Mouse (Mus musculus): ENCODE data around the gene Gm12355. TPM values are rescaled to one million over a fixed set of nuclear protein-coding genes. Genes with fewer than 3 reads are reported as not detected.
"Not testable (repeated sequence)": the region's sequence is repeated elsewhere in the genome, so short reads cannot be mapped to it uniquely, and the experiment has no call there.

Gene Gm12355
- polyA plus RNA-seq, 1 experiment from 2014 or later = 0.94 TPM

- H3K27ac ChIP-seq (ENCODE audit: low read length); H3K27me3 ChIP-seq (ENCODE audit: control insufficient read depth, insufficient read depth, low read length); H3K9me3 ChIP-seq (ENCODE audit: control insufficient read depth, low read depth, low read length); H3K4me1 ChIP-seq (ENCODE audit: control insufficient read depth, insufficient read depth, low read length); H3K4me2 ChIP-seq (replicated peaks; ENCODE audit: low read depth, low read length); H3K36me3 ChIP-seq (ENCODE audit: control insufficient read depth, insufficient read depth, low read length); H3K4me3 ChIP-seq (ENCODE audit: low read depth, low read length); ATAC-seq (ENCODE audit: insufficient number of reproducible peaks, insufficient read depth, low FRiP score, low read depth); H3K9ac ChIP-seq (replicated peaks; ENCODE audit: low read depth, low read length): not testable (repeated sequence)
- 17% methylated on average over 7 of the region's 7 CpGs for WGBS
Observed at GRCm38 (mm10) chr11:98655076-98655475, 29.6 kb upstream of the Gm12355 start.

GRCm38 (mm10) chr11:98646459-98646858 is 21.0 kb upstream of the Gm12355 start, which contains the start of gene Gsdma2:
Gsdma2 (plus strand) TSS chr11:98646759.
- Histone ChIP-seq H3K36me3 (ENCODE audit: control insufficient read depth, insufficient read depth, low read length) (no peaks in the 10 kb centered on the region), H3K9me3 (ENCODE audit: control insufficient read depth, low read depth, low read length) (no peaks in the 10 kb centered on the region), H3K4me3 (ENCODE audit: low read depth, low read length) (no peak within 1 kb of the TSS), H3K27me3 (ENCODE audit: control insufficient read depth, insufficient read depth, low read length) (0 out of 2 replicates have a peak, but pooled peaks cover 2% of the 10 kb centered on the region), H3K4me2 (replicated peaks; ENCODE audit: low read depth, low read length) (no peak within 1 kb of the TSS), H3K4me1 (ENCODE audit: control insufficient read depth, insufficient read depth, low read length) (no peaks in the 10 kb centered on the region), H3K9ac (replicated peaks; ENCODE audit: low read depth, low read length) (no peak within 1 kb of the TSS), H3K27ac (ENCODE audit: low read length) (no peak within 1 kb of the TSS)
- 47% methylated on average over 2 of the region's 2 CpGs for WGBS
- no peak for ATAC-seq (ENCODE audit: insufficient number of reproducible peaks, insufficient read depth, low FRiP score, low read depth)

DNA sequence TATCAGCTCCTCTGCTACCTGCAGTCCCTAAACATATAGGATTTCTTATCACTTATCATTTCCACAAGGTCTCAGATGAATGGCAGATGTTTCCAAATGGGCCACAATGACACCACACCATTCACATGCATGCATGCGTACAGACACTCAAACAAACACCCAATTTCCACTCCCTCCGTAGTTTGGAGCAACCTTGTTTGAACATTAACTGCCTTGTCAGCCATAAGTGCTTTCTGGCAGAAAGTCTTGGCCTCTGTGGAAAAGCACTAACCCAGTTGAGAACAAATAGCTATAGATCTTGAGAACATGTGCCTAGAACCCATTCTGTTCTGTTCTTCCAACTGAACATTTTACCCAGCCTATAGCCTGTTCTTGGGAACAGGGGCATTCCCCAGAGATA is 20.5 kb upstream of the Gm12355 start:
- no peaks in the 10 kb centered on the region for H3K36me3 ChIP-seq (ENCODE audit: control insufficient read depth, insufficient read depth, low read length)
- H3K4me3 ChIP-seq (ENCODE audit: low read depth, low read length) = no peak overlapping the region
- H3K9me3 ChIP-seq (ENCODE audit: control insufficient read depth, low read depth, low read length) = no peaks in the 10 kb centered on the region
- H3K4me1 ChIP-seq (ENCODE audit: control insufficient read depth, insufficient read depth, low read length) = no peaks in the 10 kb centered on the region
- 0 out of 2 replicates have a peak, but pooled peaks cover 2% of the 10 kb centered on the region for H3K27me3 ChIP-seq (ENCODE audit: control insufficient read depth, insufficient read depth, low read length)
- H3K27ac ChIP-seq (ENCODE audit: low read length) = no peak overlapping the region
- 64% methylated on average over 2 of the region's 2 CpGs for WGBS
- no peak overlapping the region for H3K9ac ChIP-seq (replicated peaks; ENCODE audit: low read depth, low read length)
- no peak overlapping the region for H3K4me2 ChIP-seq (replicated peaks; ENCODE audit: low read depth, low read length)
- ATAC-seq (ENCODE audit: insufficient number of reproducible peaks, insufficient read depth, low FRiP score, low read depth) = no peak

DNA sequence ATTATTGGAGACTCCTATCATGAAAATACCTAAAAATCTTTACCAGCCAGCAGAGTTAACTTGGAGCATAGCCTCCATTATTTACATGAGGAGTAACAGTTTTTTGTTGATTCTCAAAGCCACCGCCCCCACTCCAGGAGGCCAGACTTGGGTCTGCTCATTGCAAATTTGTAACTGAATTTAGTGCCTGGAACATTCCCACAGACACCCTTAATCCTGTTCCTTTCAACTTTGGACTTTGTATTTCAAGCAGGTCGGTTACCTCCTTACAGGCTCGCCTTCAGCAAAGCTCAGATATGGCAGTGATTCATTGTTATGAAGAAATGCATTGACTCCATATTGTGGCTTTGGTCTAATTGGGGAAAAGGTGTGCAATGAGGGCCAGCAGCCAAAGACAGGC is 19.3 kb upstream of the Gm12355 start:
- Histone ChIP-seq H3K27ac (ENCODE audit: low read length) (no peak overlapping the region), H3K36me3 (ENCODE audit: control insufficient read depth, insufficient read depth, low read length) (no peaks in the 10 kb centered on the region), H3K27me3 (ENCODE audit: control insufficient read depth, insufficient read depth, low read length) (no peaks in the 10 kb centered on the region), H3K4me3 (ENCODE audit: low read depth, low read length) (no peak overlapping the region), H3K9me3 (ENCODE audit: control insufficient read depth, low read depth, low read length) (no peaks in the 10 kb centered on the region), H3K9ac (replicated peaks; ENCODE audit: low read depth, low read length) (no peak overlapping the region), H3K4me1 (ENCODE audit: control insufficient read depth, insufficient read depth, low read length) (no peaks in the 10 kb centered on the region), H3K4me2 (replicated peaks; ENCODE audit: low read depth, low read length) (no peak overlapping the region)
- WGBS = 73% methylated on average over 3 of the region's 3 CpGs
- ATAC-seq (ENCODE audit: insufficient number of reproducible peaks, insufficient read depth, low FRiP score, low read depth) = no peak

DNA sequence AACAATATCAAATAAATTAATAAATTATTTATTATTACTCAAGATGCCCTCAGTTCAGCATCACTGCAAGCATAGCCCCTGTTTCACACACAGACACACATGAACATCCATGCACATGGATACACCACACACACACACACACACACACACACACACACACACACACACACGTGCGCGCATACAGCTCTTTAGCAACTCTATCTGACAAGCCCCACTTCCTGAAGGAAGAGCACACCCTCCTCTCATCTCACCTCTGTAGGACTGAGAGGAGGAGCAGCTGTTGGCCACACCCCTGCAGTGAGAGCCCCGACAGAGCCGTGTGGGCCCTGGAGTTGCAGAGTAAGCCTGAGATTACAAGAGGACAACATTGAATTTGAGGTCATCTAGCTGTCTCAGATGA is 14.6 kb upstream of the Gm12355 start:
- Histone ChIP-seq H3K9me3 (ENCODE audit: control insufficient read depth, low read depth, low read length) (no peaks in the 10 kb centered on the region), H3K4me1 (ENCODE audit: control insufficient read depth, insufficient read depth, low read length) (no peaks in the 10 kb centered on the region), H3K36me3 (ENCODE audit: control insufficient read depth, insufficient read depth, low read length) (no peaks in the 10 kb centered on the region), H3K9ac (replicated peaks; ENCODE audit: low read depth, low read length) (no peak overlapping the region), H3K4me2 (replicated peaks; ENCODE audit: low read depth, low read length) (no peak overlapping the region), H3K27ac (ENCODE audit: low read length) (no peak overlapping the region), H3K4me3 (ENCODE audit: low read depth, low read length) (no peak overlapping the region), H3K27me3 (ENCODE audit: control insufficient read depth, insufficient read depth, low read length) (no peaks in the 10 kb centered on the region)
- 54% methylated on average over 5 of the region's 5 CpGs for WGBS
- no peak for ATAC-seq (ENCODE audit: insufficient number of reproducible peaks, insufficient read depth, low FRiP score, low read depth)

GRCm38 (mm10) chr11:98637501-98637900 is 12.0 kb upstream of the Gm12355 start:
- WGBS = 79% methylated on average over 1 of the region's 1 CpGs

DNA sequence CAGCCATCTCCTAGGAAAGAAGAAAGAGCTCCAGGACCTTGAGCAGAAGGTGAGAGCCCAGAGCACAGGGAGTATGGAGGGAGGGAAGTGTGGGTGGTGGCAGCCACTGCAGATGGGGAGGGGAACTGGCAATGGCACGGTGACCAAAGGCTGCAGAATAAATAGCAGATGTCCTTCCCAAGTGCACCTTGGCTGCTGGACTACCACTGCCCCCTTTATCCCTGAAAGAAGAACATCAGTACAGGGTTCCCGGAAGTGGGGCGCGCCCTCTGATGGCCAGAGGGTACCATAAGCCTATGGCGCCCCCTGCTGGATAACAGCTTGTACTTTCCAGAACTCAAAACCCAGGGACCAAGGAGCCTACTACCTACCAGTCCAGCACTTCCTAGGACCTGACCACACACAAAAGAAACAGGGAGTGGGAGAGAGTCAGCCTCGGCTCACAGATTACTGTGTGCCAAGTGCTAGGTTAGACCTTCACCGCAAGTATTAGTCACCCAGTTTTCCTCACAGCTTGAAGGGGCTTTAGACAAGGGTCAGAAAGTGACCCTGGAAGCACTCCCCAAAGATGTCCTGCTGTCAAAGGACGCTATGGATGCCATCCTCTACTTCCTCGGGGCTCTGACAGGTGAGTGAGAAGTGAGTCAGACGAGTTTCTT is 10.0 kb upstream of the Gm12355 start:
- 34% methylated on average over 10 of the region's 10 CpGs for WGBS
- H3K4me2 ChIP-seq (replicated peaks; ENCODE audit: low read depth, low read length); ATAC-seq (ENCODE audit: insufficient number of reproducible peaks, insufficient read depth, low FRiP score, low read depth); H3K27me3 ChIP-seq (ENCODE audit: control insufficient read depth, insufficient read depth, low read length); H3K27ac ChIP-seq (ENCODE audit: low read length); H3K36me3 ChIP-seq (ENCODE audit: control insufficient read depth, insufficient read depth, low read length); H3K4me1 ChIP-seq (ENCODE audit: control insufficient read depth, insufficient read depth, low read length); H3K9ac ChIP-seq (replicated peaks; ENCODE audit: low read depth, low read length); H3K9me3 ChIP-seq (ENCODE audit: control insufficient read depth, low read depth, low read length); H3K4me3 ChIP-seq (ENCODE audit: low read depth, low read length): not testable (repeated sequence)

More at GRCm38 (mm10) chr11:98637501-98637900, 12.0 kb upstream of the Gm12355 start:
- no peaks in the 10 kb centered on the region for H3K9me3 ChIP-seq (ENCODE audit: control insufficient read depth, low read depth, low read length)
- H3K27me3 ChIP-seq (ENCODE audit: control insufficient read depth, insufficient read depth, low read length) = no peaks in the 10 kb centered on the region
- no peak overlapping the region for H3K4me2 ChIP-seq (replicated peaks; ENCODE audit: low read depth, low read length)
- ATAC-seq (ENCODE audit: insufficient number of reproducible peaks, insufficient read depth, low FRiP score, low read depth) = no peak
- H3K4me1 ChIP-seq (ENCODE audit: control insufficient read depth, insufficient read depth, low read length) = no peaks in the 10 kb centered on the region
- no peaks in the 10 kb centered on the region for H3K36me3 ChIP-seq (ENCODE audit: control insufficient read depth, insufficient read depth, low read length)
- no peak overlapping the region for H3K4me3 ChIP-seq (ENCODE audit: low read depth, low read length)
- no peak overlapping the region for H3K27ac ChIP-seq (ENCODE audit: low read length)
- no peak overlapping the region for H3K9ac ChIP-seq (replicated peaks; ENCODE audit: low read depth, low read length)

GRCm38 (mm10) chr11:98630646-98631045 is 5.2 kb upstream of the Gm12355 start:
- Histone ChIP-seq H3K4me1 (ENCODE audit: control insufficient read depth, insufficient read depth, low read length) (no peaks in the 10 kb centered on the region), H3K27ac (ENCODE audit: low read length) (no peak overlapping the region), H3K9me3 (ENCODE audit: control insufficient read depth, low read depth, low read length) (no peaks in the 10 kb centered on the region), H3K36me3 (ENCODE audit: control insufficient read depth, insufficient read depth, low read length) (no peaks in the 10 kb centered on the region), H3K27me3 (ENCODE audit: control insufficient read depth, insufficient read depth, low read length) (no peaks in the 10 kb centered on the region), H3K9ac (replicated peaks; ENCODE audit: low read depth, low read length) (no peak overlapping the region), H3K4me2 (replicated peaks; ENCODE audit: low read depth, low read length) (no peak overlapping the region), H3K4me3 (ENCODE audit: low read depth, low read length) (no peak overlapping the region)
- 84% methylated on average over 5 of the region's 5 CpGs for WGBS
- ATAC-seq (ENCODE audit: insufficient number of reproducible peaks, insufficient read depth, low FRiP score, low read depth) = no peak

GRCm38 (mm10) chr11:98628706-98629105 is 3.2 kb upstream of the Gm12355 start:
- no peaks in the 10 kb centered on the region for H3K36me3 ChIP-seq (ENCODE audit: control insufficient read depth, insufficient read depth, low read length)
- H3K27me3 ChIP-seq (ENCODE audit: control insufficient read depth, insufficient read depth, low read length) = no peaks in the 10 kb centered on the region
- ATAC-seq (ENCODE audit: insufficient number of reproducible peaks, insufficient read depth, low FRiP score, low read depth) = no peak
- H3K4me3 ChIP-seq (ENCODE audit: low read depth, low read length) = no peak overlapping the region
- WGBS = 93% methylated on average over 3 of the region's 3 CpGs
- H3K9ac ChIP-seq (replicated peaks; ENCODE audit: low read depth, low read length) = no peak overlapping the region
- H3K27ac ChIP-seq (ENCODE audit: low read length) = no peak overlapping the region
- H3K4me1 ChIP-seq (ENCODE audit: control insufficient read depth, insufficient read depth, low read length) = no peaks in the 10 kb centered on the region
- H3K9me3 ChIP-seq (ENCODE audit: control insufficient read depth, low read depth, low read length) = no peaks in the 10 kb centered on the region
- H3K4me2 ChIP-seq (replicated peaks; ENCODE audit: low read depth, low read length) = no peak overlapping the region

Measured in stomach, embryonic 14.5 days (tissue).